Mouse (Mus musculus) cerebellum, adult 8-10 months (tissue): Measurements from ENCODE around the gene Nacc1.

Source experiments
- DNase-seq: peaks from one replicate; pipeline ENCODE4 v3.0.0; 2022

Gene Nacc1

DNA sequence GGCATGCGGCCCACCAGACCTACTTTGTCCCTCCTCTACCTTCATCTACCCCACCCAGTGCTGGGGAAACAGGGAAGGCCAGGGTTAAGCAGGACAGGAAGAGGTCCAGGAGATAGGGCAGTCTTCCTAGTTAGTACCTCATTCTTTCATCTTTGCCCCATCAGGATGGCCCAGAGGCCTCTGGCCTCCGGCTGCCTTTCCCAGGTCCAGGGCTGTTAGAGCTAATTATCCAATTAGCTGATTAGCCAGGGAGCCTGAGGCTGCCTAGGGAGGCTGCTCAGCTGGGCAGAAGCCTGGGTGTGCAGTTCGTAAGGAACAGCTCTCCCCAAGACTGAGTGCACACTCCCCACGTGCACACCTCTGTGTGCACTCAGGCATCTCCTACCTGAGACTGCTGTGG is 25.7 kb upstream of the Nacc1 start:
- no peak for DNase-seq

- DNase-seq, result no peak
These were observed 25.1 kb upstream of the Nacc1 start for GRCm38 (mm10) chr8:84712759-84713120.

GRCm38 (mm10) chr8:84711933-84712758 is 24.5 kb upstream of the Nacc1 start:
- no peak for DNase-seq

- no peak for DNase-seq
These were observed 23.6 kb upstream of the Nacc1 start for GRCm38 (mm10) chr8:84711312-84711711.

DNA sequence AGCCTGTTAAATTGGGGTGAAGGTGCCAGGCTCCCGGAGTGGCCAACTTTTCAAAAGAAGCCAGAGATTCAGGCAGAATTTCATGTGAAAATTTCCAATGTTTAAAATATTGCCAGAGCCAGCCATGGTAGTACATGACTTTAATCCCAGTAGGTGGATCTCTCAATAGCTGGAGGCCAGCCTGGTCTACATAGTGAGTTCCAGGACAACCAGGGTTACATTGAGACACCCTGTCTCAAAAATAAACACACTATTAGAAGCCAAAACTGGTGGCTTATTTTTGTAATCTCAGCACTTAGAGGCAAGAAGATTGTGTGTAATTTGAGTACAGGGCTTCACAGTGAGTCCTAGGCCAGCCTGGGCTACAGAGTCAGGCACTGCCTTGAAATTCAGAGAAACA is 22.3 kb upstream of the Nacc1 start:
- no peak for DNase-seq

DNA sequence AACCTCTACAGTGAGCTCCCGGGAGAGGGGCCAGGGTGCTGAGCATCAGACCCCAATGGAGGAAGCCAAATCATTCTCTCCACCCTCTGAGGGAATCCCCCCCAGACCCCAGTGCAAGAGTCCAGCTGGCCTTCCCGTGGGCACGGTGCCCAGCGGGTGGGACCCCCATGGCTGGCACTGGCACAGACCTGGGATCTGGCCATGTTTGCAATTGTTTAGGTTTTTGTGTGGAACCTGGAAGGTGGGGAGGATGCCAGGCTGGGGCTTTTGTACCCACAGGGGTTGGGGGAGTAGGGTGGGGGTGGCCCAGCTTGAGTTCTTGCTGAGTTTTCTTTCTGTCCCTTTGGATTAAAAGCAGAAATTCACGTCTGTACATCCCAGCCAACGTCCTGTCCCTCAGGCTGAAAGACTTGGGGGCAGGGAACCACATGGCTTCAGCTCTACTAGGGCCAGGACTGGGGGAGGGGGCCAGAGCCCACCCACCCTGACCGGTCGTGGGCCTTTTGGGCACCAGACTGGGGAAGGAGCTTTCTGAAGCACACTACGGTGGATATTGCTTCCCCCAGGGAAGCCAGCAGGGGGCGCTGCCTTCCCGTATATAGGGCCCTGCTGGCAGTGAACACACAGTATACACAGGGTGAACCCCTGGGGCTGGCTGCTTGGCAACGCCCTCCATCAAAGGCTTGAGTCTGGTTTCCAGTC is 21.3 kb upstream of the Nacc1 start:
- peak; percentile 89 for DNase-seq

DNA sequence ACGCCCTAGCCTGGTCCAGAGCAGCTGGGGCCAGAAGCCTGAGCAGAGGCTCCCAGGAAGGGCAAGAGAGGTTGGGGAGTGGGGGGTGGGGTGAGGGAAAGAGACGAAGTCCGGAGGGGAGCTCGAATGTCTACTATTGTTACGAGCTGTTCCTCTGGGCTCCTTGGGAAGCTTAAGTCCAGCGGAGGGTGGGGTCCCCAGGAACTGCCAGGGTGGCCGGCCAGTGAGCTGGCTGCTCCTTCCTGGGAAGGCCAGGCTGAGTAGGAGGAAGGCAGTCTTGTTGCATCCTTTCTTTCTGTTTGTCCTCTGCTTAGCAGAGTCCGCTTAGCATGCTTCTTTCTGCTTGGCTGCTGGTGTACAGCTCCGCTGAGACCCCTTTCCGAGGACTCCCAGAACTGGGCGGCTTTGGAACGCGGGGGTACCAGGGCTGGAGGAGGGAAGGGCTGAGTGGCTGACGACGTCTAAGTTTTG is 20.4 kb upstream of the Nacc1 start:
- DNase-seq, result no peak

DNA sequence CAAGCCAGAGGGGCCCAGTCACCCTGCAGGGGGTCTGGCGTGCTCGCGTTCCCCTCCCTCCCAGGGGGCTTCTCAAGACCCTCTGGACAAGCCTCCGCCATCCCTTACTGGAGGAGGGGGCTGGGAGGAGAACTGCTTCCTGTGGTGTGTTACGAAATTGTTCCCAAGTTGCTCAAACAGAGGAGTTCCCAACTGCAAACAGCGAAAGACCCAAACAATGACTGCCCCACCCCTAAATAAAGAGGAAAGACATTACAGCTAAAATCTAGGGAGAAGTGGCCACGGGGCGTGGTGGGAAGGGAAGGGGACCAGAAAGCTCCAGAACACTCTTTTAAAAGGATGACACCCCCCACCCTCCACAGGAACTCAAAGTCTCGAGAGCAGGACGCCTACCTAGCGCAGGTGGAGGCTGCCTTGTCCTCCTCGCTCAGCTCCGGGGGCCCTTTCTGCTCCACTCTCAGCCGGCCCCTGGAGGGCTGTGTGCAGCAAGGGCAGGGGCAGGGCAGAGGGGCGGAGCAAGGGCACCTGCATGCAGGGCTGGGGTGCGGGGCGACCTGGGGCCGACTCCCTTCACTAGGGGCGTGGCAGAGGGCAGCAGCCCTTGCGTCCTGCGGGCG is 19.7 kb upstream of the Nacc1 start:
- no peak for DNase-seq

DNA sequence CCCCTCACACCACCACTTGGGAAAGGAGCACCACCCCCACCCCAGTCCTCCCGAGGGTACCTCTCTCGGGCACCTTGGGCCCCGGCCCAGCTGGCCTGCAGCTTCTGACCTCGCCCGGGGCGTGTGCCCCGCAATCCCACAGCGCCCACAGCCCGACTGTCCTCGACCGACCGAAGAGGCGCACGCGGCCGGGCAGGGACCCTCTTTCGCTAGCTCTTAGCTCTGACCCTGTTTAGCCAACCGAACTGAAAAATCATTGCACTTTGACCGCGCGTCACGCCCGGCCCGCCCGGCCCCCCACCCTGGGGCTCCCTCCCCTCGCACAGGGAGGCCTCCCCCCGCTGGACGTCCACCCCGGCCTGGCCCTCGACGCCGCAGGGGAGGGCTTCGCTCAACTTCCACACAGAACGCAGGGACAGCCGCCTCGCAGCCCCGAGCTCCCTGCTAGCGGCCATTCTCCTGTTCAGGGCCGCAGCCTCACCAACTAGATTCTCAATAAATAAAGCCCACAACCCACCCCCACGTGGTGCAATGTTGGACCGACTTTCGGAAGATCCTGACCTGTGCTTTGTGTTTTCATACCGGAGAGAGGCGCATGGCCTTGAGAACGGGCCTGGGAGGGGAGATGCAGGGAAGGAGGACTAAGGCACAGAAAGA is 19.1 kb upstream of the Nacc1 start:
- DNase-seq, result no peak

GRCm38 (mm10) chr8:84705960-84706359 is 18.3 kb upstream of the Nacc1 start:
- no peak for DNase-seq

- peak; percentile 29 for DNase-seq
These were observed 17.5 kb upstream of the Nacc1 start for GRCm38 (mm10) chr8:84704867-84705831.

- peak; percentile 62 for DNase-seq
These were observed 16.7 kb upstream of the Nacc1 start for GRCm38 (mm10) chr8:84704356-84704755.

GRCm38 (mm10) chr8:84703466-84704249 is 16.0 kb upstream of the Nacc1 start:
- no peak for DNase-seq

- no peak for DNase-seq
These were observed 15.4 kb upstream of the Nacc1 start for GRCm38 (mm10) chr8:84702963-84703465.

DNA sequence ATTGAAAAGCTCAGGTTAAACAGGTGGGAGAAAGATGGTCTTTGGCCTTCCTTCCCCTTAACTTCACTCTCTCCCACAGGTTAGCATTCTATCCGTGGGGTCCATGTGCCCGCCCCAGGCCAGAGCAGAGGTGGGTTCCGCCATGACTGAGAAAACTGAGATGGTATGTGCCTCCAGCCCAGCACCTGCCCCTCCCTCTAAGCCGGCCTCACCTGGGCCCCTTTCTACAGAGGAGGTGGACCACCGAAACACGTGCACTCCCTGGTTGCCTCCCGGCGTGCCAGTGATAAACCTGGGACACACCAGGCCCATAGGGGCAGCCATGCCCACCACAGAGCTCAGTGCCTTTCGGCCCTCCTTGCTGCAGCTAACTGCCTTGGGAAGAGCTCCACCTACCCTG is 14.9 kb upstream of the Nacc1 start:
- DNase-seq, result peak; percentile 17

DNA sequence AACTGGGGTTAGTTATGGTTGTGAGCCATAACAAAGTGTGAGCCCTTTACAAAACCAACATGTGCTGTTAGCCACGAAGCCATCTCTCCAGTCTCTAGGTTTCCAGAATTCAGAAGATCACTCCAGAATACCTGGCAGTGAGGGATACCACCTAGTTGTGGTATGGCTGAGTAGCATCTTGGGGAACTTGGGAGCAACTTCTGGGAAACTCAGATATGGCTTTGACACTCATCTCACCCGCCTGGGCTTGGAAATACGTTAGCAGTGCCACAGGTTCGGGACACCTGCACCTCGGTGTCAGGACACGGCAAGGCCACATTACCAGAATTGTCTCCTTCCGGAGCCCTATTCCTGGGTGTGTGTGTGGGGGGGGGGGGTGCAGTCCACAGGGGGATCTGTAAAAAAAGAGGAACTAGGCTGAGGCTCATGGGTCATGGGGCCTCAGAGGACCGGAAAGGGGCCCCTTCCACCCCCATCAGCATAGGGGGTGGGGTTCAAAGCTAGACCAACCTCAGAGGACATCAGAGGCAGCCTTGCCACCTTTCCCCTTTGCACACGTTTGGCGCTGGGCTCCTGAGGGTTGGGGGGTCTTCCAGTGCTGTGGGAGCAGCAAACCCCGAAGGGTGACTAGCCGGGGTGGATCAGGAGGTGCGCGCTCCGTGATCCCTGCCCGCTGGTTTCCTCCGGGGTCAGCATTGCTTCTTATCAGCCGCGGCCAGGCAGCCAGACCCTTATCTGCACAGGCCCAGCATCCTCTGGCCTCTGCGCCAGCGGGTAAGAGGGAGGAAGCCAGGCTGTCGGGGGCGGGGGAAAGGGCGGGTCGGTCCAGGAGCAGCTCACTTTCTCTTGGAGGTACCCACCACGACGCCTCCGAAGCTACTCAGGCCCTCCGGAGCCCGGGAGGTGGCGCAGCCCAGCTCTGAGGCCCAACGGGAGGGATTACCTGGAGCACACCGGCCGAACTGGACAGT is 13.6 kb upstream of the Nacc1 start, which contains the start of gene Lyl1:
Gene Lyl1, plus strand, starts transcription at position 517 of the 971 bp plus-strand sequence.
- peak; percentile 17 for DNase-seq

GRCm38 (mm10) chr8:84700526-84700925 is 12.9 kb upstream of the Nacc1 start:
- no peak for DNase-seq

DNA sequence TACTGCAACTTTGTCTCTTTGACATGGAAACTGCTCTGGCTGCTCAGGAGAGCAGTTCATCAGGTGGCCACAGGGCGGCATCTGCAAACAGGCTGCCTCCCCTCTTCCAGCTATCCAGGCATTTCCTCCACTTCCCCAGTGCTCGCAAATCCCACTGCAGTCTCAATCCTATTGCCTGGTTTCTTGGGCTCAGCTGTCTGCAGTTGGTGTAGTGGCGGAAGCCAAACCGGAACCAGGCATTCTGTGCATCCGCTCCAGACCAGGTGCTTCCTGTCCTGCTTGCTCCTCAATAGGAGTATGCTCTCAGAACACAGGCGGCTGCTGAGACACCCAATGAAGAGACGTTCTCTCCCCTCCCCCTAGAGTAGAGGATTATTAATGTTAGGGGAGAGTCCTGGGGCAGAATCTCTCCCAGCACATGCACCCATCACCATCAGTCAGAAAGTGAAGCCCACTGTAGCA is 12.2 kb upstream of the Nacc1 start:
- peak; percentile 52 for DNase-seq

GRCm38 (mm10) chr8:84698929-84699401 is 11.3 kb upstream of the Nacc1 start:
- peak; percentile 32 for DNase-seq
